Mouse (Mus musculus): ENCODE results near the gene Phc3.

DNA sequence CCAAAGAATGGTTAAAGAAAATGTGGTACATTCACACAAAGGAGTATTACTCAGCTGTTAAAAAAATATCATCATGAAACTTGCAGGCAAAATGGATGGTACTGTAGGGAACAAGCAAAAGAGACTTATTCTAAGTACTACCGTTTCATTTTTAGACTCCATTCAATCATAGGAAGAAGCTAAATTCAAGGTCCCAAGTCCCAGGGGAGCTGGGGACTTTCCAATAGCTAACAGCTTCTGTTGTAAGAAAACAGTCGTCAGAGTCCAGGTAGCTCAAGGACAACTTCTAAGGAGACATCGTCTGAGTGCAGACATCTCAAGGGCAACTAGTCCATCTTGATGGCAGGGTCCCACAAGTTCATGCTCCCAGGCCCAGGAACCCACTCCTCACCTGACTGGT, 41.6 kb downstream of the Phc3 start:
- TF ChIP-seq POLR2A (IDR thresholded peaks at IDR 0.05; ENCODE audit: low read depth, low read length), result no peak
- no peak for TF ChIP-seq CTCF (IDR thresholded peaks at IDR 0.05; ENCODE audit: borderline replicate concordance, insufficient read depth, low read length)
